Mouse (Mus musculus): ENCODE measurements around the gene Adamtsl5. TPM values are rescaled to one million over a fixed set of nuclear protein-coding genes. Genes with fewer than 3 reads are reported as not detected.

Gene Adamtsl5
- 1.8 and 2.5 TPM in 2 replicates for polyA plus RNA-seq (2015; fragmentation: Nextera tagmentation; extraction: Ambion mirVana)

GRCm38 (mm10) chr10:80348244-80348781 lies at the start of gene Adamtsl5:
Adamtsl5 (minus strand) TSS chr10:80348412.
- Histone ChIP-seq H3K27ac (no peak within 1 kb of the TSS), H3K4me1 (replicated peaks) (peaks cover 79% of the 10 kb centered on the region), H3K9ac (peak within 1 kb of the TSS; percentile 66), H3K4me2 (peak within 1 kb of the TSS; percentile 78), H3K36me3 (no peaks in the 10 kb centered on the region), H3K27me3 (peaks cover 85% of the 10 kb centered on the region), H3K9me3 (replicated peaks) (no peaks in the 10 kb centered on the region), H3K4me3 (replicated peaks) (peak within 1 kb of the TSS; percentile 57)
- DNase-seq (peak; percentile 72), ATAC-seq (ENCODE audit: low read depth) (peak; percentile 16; the same call in 1 of the 2 replicates)
- WGBS (ENCODE audit: insufficient replicate concordance), result 1% methylated on average over 42 of the region's 42 CpGs

- Histone ChIP-seq H3K36me3 (peaks cover 65% of the 10 kb centered on the region), H3K9me3 (replicated peaks) (no peaks in the 10 kb centered on the region), H3K9ac (peak overlapping the region; percentile 98), H3K27ac (peak overlapping the region; percentile 99), H3K4me3 (replicated peaks) (peak overlapping the region; percentile 88), H3K4me2 (peak overlapping the region; percentile 98), H3K4me1 (replicated peaks) (peaks cover 47% of the 10 kb centered on the region), H3K27me3 (no peaks in the 10 kb centered on the region)
- DNase-seq, result no peak
- ATAC-seq (ENCODE audit: low read depth), result no peak
- WGBS (ENCODE audit: insufficient replicate concordance), result 45% methylated on average over 8 of the region's 8 CpGs
Observed at GRCm38 (mm10) chr10:80397524-80398173, 49.4 kb upstream of the Adamtsl5 start.

- H3K27me3 ChIP-seq, result no peaks in the 10 kb centered on the region
- peak overlapping the region; percentile 98 for H3K9ac ChIP-seq
- ATAC-seq (ENCODE audit: low read depth) (no peak), DNase-seq (no peak)
- H3K4me1 ChIP-seq (replicated peaks), result peaks cover 50% of the 10 kb centered on the region
- WGBS (ENCODE audit: insufficient replicate concordance), result 77% methylated on average over 11 of the region's 11 CpGs
- no peaks in the 10 kb centered on the region for H3K9me3 ChIP-seq (replicated peaks)
- H3K27ac ChIP-seq, result peak overlapping the region; percentile 99
- peak overlapping the region; percentile 88 for H3K4me3 ChIP-seq (replicated peaks)
- peaks cover 65% of the 10 kb centered on the region for H3K36me3 ChIP-seq
- H3K4me2 ChIP-seq, result peak overlapping the region; percentile 98
Observed at GRCm38 (mm10) chr10:80396822-80397523, 48.8 kb upstream of the Adamtsl5 start.

DNA sequence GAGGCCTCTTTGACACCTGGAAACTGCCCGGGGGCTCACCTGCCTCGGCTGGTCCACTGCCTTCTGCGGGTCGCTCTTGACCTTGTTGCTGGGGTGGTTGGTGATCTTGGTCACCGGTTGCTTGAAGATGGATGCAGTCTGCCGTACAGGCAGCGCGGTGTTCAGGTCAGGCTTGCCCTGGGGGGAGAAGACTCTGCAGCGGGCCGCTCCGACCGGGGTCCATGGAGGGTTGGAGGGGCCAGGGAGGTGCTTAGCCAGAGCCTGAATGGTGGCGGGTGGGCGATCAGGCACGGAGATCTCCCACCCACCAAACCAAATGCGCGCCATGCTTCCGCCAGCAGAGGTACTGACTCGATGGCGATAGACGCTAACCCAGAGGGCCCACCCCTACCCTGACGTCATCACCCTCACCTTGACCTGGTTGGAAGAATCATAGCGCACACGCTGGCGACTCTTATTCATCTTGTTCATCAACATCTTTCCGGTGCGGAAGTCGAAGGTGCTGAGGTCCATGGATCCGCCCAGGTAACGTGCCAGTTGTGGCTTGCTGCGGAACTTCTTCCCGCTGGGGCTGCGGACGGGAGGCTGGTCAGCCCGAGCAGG lies 46.9 kb upstream of the Adamtsl5 start:
- H3K9me3 ChIP-seq (replicated peaks), result no peaks in the 10 kb centered on the region
- no peaks in the 10 kb centered on the region for H3K27me3 ChIP-seq
- no peak overlapping the region for H3K4me3 ChIP-seq (replicated peaks)
- no peak overlapping the region for H3K9ac ChIP-seq
- peaks cover 72% of the 10 kb centered on the region for H3K36me3 ChIP-seq
- no peak overlapping the region for H3K4me2 ChIP-seq
- 92% methylated on average over 35 of the region's 35 CpGs for WGBS (ENCODE audit: insufficient replicate concordance)
- H3K4me1 ChIP-seq (replicated peaks), result peaks cover 35% of the 10 kb centered on the region
- no peak for ATAC-seq (ENCODE audit: low read depth)
- DNase-seq, result no peak
- H3K27ac ChIP-seq, result no peak overlapping the region

DNA sequence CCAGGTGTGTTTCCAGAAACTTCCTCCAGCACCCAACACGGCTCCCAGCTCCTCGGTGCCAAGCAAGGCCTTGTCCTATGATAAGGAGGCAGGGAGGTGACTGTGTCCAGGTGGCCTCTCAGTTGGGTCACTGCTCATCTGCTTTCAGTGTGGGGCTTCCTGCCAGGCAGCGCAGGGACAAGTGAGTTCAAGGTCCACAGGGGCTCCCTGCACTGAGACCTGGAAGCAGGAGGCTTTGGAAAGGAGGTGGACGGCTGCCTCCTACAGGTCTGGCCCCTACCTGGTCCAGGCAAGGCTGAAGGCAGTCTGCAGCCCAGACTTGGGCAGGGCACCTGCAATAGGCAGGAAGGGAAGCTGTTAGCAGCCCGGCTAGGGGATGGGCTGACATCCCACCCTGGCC lies 44.5 kb upstream of the Adamtsl5 start:
- peaks cover 77% of the 10 kb centered on the region for H3K36me3 ChIP-seq
- no peak overlapping the region for H3K4me2 ChIP-seq
- no peaks in the 10 kb centered on the region for H3K27me3 ChIP-seq
- H3K4me3 ChIP-seq (replicated peaks), result no peak overlapping the region
- H3K27ac ChIP-seq, result no peak overlapping the region
- 84% methylated on average over 5 of the region's 5 CpGs for whole genome bisulfite sequencing (ENCODE audit: insufficient replicate concordance)
- DNase-seq, result no peak
- H3K9ac ChIP-seq, result no peak overlapping the region
- H3K4me1 ChIP-seq (replicated peaks), result peaks cover 40% of the 10 kb centered on the region
- no peak for ATAC-seq (ENCODE audit: low read depth)
- no peaks in the 10 kb centered on the region for H3K9me3 ChIP-seq (replicated peaks)

DNA sequence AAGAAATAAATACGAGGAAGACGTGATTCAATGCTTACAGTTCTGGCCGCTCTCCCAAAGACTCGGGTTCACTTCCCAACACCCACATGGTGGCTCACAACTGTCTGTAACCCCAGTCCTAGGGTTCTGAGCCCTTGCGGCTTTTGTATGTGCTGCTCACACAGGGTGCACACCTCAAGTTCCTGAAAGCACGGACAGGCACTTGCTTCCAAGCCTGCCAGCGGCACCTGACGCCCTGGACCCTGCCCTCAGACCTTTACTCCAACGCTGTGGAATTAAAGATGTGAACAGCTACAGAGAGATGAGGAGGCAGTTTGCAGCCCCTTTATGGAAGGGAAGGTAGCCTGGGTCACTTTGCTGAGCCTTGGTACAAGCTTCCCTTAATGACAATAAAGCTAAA lies 42.5 kb upstream of the Adamtsl5 start:
- H3K36me3 ChIP-seq, result peaks cover 61% of the 10 kb centered on the region

DNA sequence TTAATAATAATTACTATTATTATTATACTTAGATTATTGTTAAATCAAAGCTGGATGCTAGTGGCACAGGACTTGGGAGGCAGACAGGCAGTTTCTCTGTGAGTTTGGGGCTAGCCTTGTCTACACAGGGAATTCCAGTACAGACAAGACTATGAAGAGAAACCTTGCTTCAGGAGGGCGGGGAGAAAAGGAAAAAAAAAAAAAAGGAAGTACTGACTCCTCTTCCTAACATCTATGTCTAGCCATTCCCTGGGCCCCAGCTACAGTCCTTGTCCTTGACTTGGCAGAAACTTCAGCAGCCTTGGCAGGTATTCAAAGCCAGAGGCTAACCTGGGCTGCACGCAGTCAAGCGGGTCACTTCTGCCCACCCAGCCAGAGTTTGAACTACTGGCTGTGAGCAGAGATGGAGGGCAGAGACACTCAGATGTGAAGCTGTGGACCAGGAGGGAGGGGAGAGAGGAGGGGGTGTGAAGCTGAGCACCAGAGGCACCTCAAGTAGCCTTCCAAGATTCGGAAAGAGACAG lies 41.0 kb upstream of the Adamtsl5 start:
- 52% methylated on average over 4 of the region's 4 CpGs for WGBS (ENCODE audit: insufficient replicate concordance)
- H3K4me1 ChIP-seq (replicated peaks), result peaks cover 51% of the 10 kb centered on the region
- DNase-seq, result no peak
- H3K4me3 ChIP-seq (replicated peaks), result no peak overlapping the region
- no peak overlapping the region for H3K4me2 ChIP-seq
- peaks cover 7% of the 10 kb centered on the region; the same call in 1 of the 2 replicates for H3K27me3 ChIP-seq
- no peaks in the 10 kb centered on the region for H3K9me3 ChIP-seq (replicated peaks)
- peaks cover 46% of the 10 kb centered on the region for H3K36me3 ChIP-seq
- 0 out of 2 replicates have a peak overlapping the region, but pooled peaks have one; percentile 75 for H3K27ac ChIP-seq
- H3K9ac ChIP-seq, result no peak overlapping the region
- ATAC-seq (ENCODE audit: low read depth), result no peak

More for the DNA sequence above, 42.5 kb upstream of the Adamtsl5 start:
- no peak overlapping the region for H3K4me2 ChIP-seq
- H3K9ac ChIP-seq, result no peak overlapping the region
- H3K4me1 ChIP-seq (replicated peaks), result peaks cover 37% of the 10 kb centered on the region
- H3K27ac ChIP-seq, result no peak overlapping the region
- no peaks in the 10 kb centered on the region for H3K9me3 ChIP-seq (replicated peaks)
- H3K4me3 ChIP-seq (replicated peaks), result no peak overlapping the region
- ATAC-seq (ENCODE audit: low read depth) (no peak), DNase-seq (no peak)
- WGBS (ENCODE audit: insufficient replicate concordance), result 78% methylated on average over 9 of the region's 9 CpGs
- H3K27me3 ChIP-seq, result peaks cover 7% of the 10 kb centered on the region; the same call in 1 of the 2 replicates

DNA sequence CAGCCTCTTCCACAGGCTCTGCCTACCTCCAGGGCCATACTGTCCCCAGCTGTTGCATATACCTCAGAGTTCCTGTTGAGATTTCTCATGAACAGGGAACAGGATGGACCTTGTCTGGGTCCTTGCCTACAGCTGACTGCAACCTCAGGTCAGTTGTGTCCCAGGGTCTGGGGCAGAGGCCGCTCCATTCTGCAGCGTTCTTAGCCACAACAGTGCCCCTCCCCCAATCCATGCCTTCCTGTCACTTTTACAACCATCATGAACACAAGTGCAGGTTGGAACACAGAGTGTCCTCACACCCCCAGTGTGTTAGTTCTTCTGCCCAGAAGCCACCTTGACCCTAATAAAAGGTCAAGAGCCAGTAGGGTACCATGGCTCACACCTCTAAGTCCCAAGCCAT lies 40.5 kb upstream of the Adamtsl5 start:
- H3K27ac ChIP-seq, result peak overlapping the region; percentile 75
- H3K4me1 ChIP-seq (replicated peaks), result peaks cover 56% of the 10 kb centered on the region
- WGBS (ENCODE audit: insufficient replicate concordance), result 16% methylated on average over 2 of the region's 2 CpGs
- peak overlapping the region; percentile 82 for H3K9ac ChIP-seq
- peaks cover 7% of the 10 kb centered on the region; the same call in 1 of the 2 replicates for H3K27me3 ChIP-seq
- no peak for ATAC-seq (ENCODE audit: low read depth)
- no peaks in the 10 kb centered on the region for H3K9me3 ChIP-seq (replicated peaks)
- no peak overlapping the region for H3K4me3 ChIP-seq (replicated peaks)
- no peak for DNase-seq
- peak overlapping the region; percentile 98 for H3K4me2 ChIP-seq
- peaks cover 41% of the 10 kb centered on the region for H3K36me3 ChIP-seq

- Histone ChIP-seq H3K9me3 (replicated peaks) (no peaks in the 10 kb centered on the region), H3K4me3 (replicated peaks) (peak within 1 kb of the TSS; percentile 76), H3K27me3 (peaks cover 7% of the 10 kb centered on the region; the same call in 1 of the 2 replicates), H3K27ac (peak within 1 kb of the TSS; percentile 75), H3K4me1 (replicated peaks) (peaks cover 63% of the 10 kb centered on the region), H3K9ac (peak within 1 kb of the TSS; percentile 82), H3K4me2 (peak within 1 kb of the TSS; percentile 98), H3K36me3 (peaks cover 36% of the 10 kb centered on the region)
- peak; percentile 70 for DNase-seq
- peak; percentile 22; the same call in 1 of the 2 replicates for ATAC-seq (ENCODE audit: low read depth)
- WGBS (ENCODE audit: insufficient replicate concordance), result under 1% methylated on average over 33 of the region's 61 CpGs
Observed at GRCm38 (mm10) chr10:80387522-80387959, 39.3 kb upstream of the Adamtsl5 start, which contains the start of gene Mex3d. Mex3d (minus strand) TSS chr10:80387659.

GRCm38 (mm10) chr10:80386735-80387471 lies 38.7 kb upstream of the Adamtsl5 start:
- Histone ChIP-seq H3K9me3 (replicated peaks) (no peaks in the 10 kb centered on the region), H3K36me3 (peaks cover 36% of the 10 kb centered on the region), H3K27me3 (peaks cover 7% of the 10 kb centered on the region; the same call in 1 of the 2 replicates), H3K9ac (peak overlapping the region; percentile 82), H3K4me3 (replicated peaks) (peak overlapping the region; percentile 76), H3K4me1 (replicated peaks) (peaks cover 60% of the 10 kb centered on the region), H3K4me2 (peak overlapping the region; percentile 98), H3K27ac (peak overlapping the region; percentile 47; the same call in 1 of the 2 replicates)
- 1% methylated on average over 61 of the region's 94 CpGs for WGBS (ENCODE audit: insufficient replicate concordance)
- DNase-seq (no peak), ATAC-seq (ENCODE audit: low read depth) (no peak)

Data from liver, embryonic 13.5 days (tissue).